Mouse (Mus musculus) CH12.LX (cell line): ENCODE data around the gene Selenof. TPM values are rescaled to one million over a fixed set of nuclear protein-coding genes. Genes with fewer than 3 reads are reported as not detected.

Experiments
- DNase-seq: peaks from one replicate; pipeline ENCODE4 v3.0.0-alpha.2; 2013; ENCODE audit errors: extremely low read depth
- H3K27ac ChIP-seq: 2 replicates; pipeline ENCODE4 v1.5.1; 2012; ENCODE audit warnings: low read depth, mild to moderate bottlenecking, control low read depth, moderate library complexity; ENCODE audit not compliant: insufficient read depth
- H3K27me3 ChIP-seq: replicated peaks from 2 replicates; pipeline ENCODE3; 2012; ENCODE audit warnings: inconsistent platforms
- H3K36me3 ChIP-seq, 2 experiments: replicated peaks in 1 of 2; 2 replicates each; pipeline versions ENCODE3 to v1.6.1; 2012; ENCODE audit warnings: inconsistent platforms in 1 of 2, low read length in 1 of 2, mild to moderate bottlenecking in 1 of 2, mixed read lengths in 1 of 2, moderate library complexity in 1 of 2; ENCODE audit not compliant: control insufficient read depth in 1 of 2, insufficient read depth in 1 of 2
- H3K4me1 ChIP-seq, 2 experiments: 2 replicates each; pipeline ENCODE4 v1.6.1; 2012; ENCODE audit warnings: inconsistent platforms in 1 of 2, moderate library complexity in 1 of 2; ENCODE audit not compliant: insufficient read depth in 2 of 2, control insufficient read depth in 1 of 2
- H3K4me2 ChIP-seq: 2 replicates; pipeline ENCODE4 v1.6.1; 2012; ENCODE audit warnings: low read depth, mild to moderate bottlenecking, control low read depth; ENCODE audit not compliant: poor library complexity, insufficient read depth, severe bottlenecking
- H3K4me3 ChIP-seq, 3 experiments: fragments of 150-350 bp in 1 of 3; sonication (generic) in 1 of 3; replicated peaks in 1 of 3; 2 replicates each; pipeline versions ENCODE3 to v1.5.1; 2011 to 2012; ENCODE audit warnings: low read depth in 2 of 3, low read length in 2 of 3, mild to moderate bottlenecking in 2 of 3, moderate library complexity in 2 of 3, control low read depth in 1 of 3, improper control_type of control experiment in 1 of 3, inconsistent platforms in 1 of 3, mixed read lengths in 1 of 3; ENCODE audit not compliant: poor library complexity in 1 of 3
- H3K79me2 ChIP-seq: replicated peaks from 2 replicates; pipeline ENCODE4 v1.6.1; 2012; ENCODE audit warnings: mild to moderate bottlenecking, moderate library complexity; ENCODE audit not compliant: control insufficient read depth, poor library complexity, insufficient read depth, severe bottlenecking; ENCODE audit errors: extremely low read depth
- H3K9ac ChIP-seq: 2 replicates; pipeline ENCODE4 v1.6.1; 2012; ENCODE audit warnings: low read depth, mild to moderate bottlenecking, control low read depth, moderate library complexity; ENCODE audit not compliant: insufficient read depth
- H3K9me3 ChIP-seq: replicated peaks from 2 replicates; pipeline ENCODE3; 2012; ENCODE audit warnings: low read length, inconsistent platforms, mixed read lengths
- BHLHE40 ChIP-seq: IDR thresholded peaks from 2 replicates; pipeline ENCODE4 v1.6.1; 2011; ENCODE audit warnings: mild to moderate bottlenecking, low read depth, low read length, improper control_type of control experiment
- CHD1 ChIP-seq: IDR thresholded peaks from 2 replicates; pipeline ENCODE4 v1.6.1; 2012; ENCODE audit warnings: low read depth, low read length, improper control_type of control experiment, inconsistent platforms
- CHD2 ChIP-seq: IDR thresholded peaks from 2 replicates; pipeline ENCODE4 v1.6.1; 2011; ENCODE audit warnings: low read length, improper control_type of control experiment
- CTCF ChIP-seq, 2 experiments: IDR thresholded peaks in 1 of 2; conservative IDR thresholded peaks in 1 of 2; 2 replicates each; pipeline ENCODE4 v1.5.1; 2011 to 2012; ENCODE audit warnings: low read depth in 2 of 2, low read length in 2 of 2, improper control_type of control experiment in 1 of 2, inconsistent platforms in 1 of 2, mild to moderate bottlenecking in 1 of 2, moderate library complexity in 1 of 2
- E2F4 ChIP-seq: IDR thresholded peaks from 2 replicates; pipeline ENCODE4 v1.6.1; 2011; ENCODE audit warnings: low read depth, low read length, improper control_type of control experiment; ENCODE audit not compliant: insufficient replicate concordance
- ELF1 ChIP-seq: IDR thresholded peaks from 2 replicates; pipeline ENCODE4 v1.6.1; 2014; ENCODE audit warnings: low read depth, mild to moderate bottlenecking, inconsistent platforms, low read length, improper control_type of control experiment
- EP300 ChIP-seq: IDR thresholded peaks from 2 replicates; pipeline ENCODE4 v1.6.1; 2011; ENCODE audit warnings: low read length, improper control_type of control experiment
- ETS1 ChIP-seq: conservative IDR thresholded peaks from 2 replicates; pipeline ENCODE4 v1.6.1; 2012; ENCODE audit warnings: low read depth, mild to moderate bottlenecking, inconsistent platforms, low read length, improper control_type of control experiment, moderate library complexity
- GABPA ChIP-seq: IDR thresholded peaks from 2 replicates; pipeline ENCODE4 v1.6.1; 2012; ENCODE audit warnings: low read depth, low read length, improper control_type of control experiment, inconsistent platforms; ENCODE audit not compliant: insufficient replicate concordance
- HCFC1 ChIP-seq: IDR thresholded peaks from 2 replicates; pipeline ENCODE4 v1.6.1; 2012; ENCODE audit warnings: low read depth, mild to moderate bottlenecking, inconsistent platforms, low read length, improper control_type of control experiment
- IRF4 ChIP-seq: IDR thresholded peaks from 2 replicates; pipeline ENCODE4 v1.6.1; 2014; ENCODE audit warnings: low read depth, mild to moderate bottlenecking, inconsistent platforms, low read length, improper control_type of control experiment
- JUN ChIP-seq: IDR thresholded peaks from 2 replicates; pipeline ENCODE4 v1.6.1; 2011; ENCODE audit warnings: low read depth, mild to moderate bottlenecking, low read length, improper control_type of control experiment, moderate library complexity; ENCODE audit not compliant: insufficient read depth
- JUND ChIP-seq: conservative IDR thresholded peaks from 2 replicates; pipeline ENCODE4 v1.6.1; 2011; ENCODE audit warnings: low read depth, low read length, improper control_type of control experiment
- KAT2A ChIP-seq: IDR thresholded peaks from 2 replicates; pipeline ENCODE4 v1.6.1; 2012; ENCODE audit warnings: low read length, improper control_type of control experiment, inconsistent platforms; ENCODE audit not compliant: insufficient replicate concordance
- MAFK ChIP-seq: IDR thresholded peaks from 2 replicates; pipeline ENCODE4 v1.6.1; 2011; ENCODE audit warnings: low read length, improper control_type of control experiment; ENCODE audit not compliant: insufficient replicate concordance
- MAX ChIP-seq: IDR thresholded peaks from 2 replicates; pipeline ENCODE4 v1.6.1; 2011; ENCODE audit warnings: low read length, improper control_type of control experiment
- MAZ ChIP-seq: IDR thresholded peaks from 2 replicates; pipeline ENCODE4 v1.6.1; 2012; ENCODE audit warnings: low read depth, mild to moderate bottlenecking, inconsistent platforms, low read length, improper control_type of control experiment, moderate library complexity
- MEF2A ChIP-seq: IDR thresholded peaks from 2 replicates; pipeline ENCODE4 v1.6.1; 2014; ENCODE audit warnings: low read depth, mild to moderate bottlenecking, inconsistent platforms, low read length, improper control_type of control experiment, borderline replicate concordance
- MXI1 ChIP-seq: IDR thresholded peaks from 2 replicates; pipeline ENCODE4 v1.6.1; 2011; ENCODE audit warnings: mild to moderate bottlenecking, low read depth, low read length, improper control_type of control experiment
- MYC ChIP-seq: IDR thresholded peaks from 2 replicates; pipeline ENCODE4 v1.6.1; 2011; ENCODE audit warnings: low read depth, mild to moderate bottlenecking, improper control_type of control experiment, low read length
- NELFE ChIP-seq: IDR thresholded peaks from 2 replicates; pipeline ENCODE4 v1.6.1; 2011; ENCODE audit warnings: low read depth, low read length, improper control_type of control experiment
- NRF1 ChIP-seq: IDR thresholded peaks from 2 replicates; pipeline ENCODE4 v1.6.1; 2014; ENCODE audit warnings: low read depth, mild to moderate bottlenecking, inconsistent platforms, low read length, improper control_type of control experiment, moderate library complexity
- PAX5 ChIP-seq: IDR thresholded peaks from 2 replicates; pipeline ENCODE4 v1.6.1; 2012; ENCODE audit warnings: low read length, inconsistent platforms, mixed read lengths
- POLR2A ChIP-seq: IDR thresholded peaks from 2 replicates; pipeline ENCODE4 v1.6.1; 2011; ENCODE audit warnings: low read depth, mild to moderate bottlenecking, improper control_type of control experiment, low read length
- POLR2AphosphoS2 ChIP-seq: IDR thresholded peaks from 2 replicates; pipeline ENCODE4 v1.6.1; 2011; ENCODE audit warnings: low read depth, low read length, improper control_type of control experiment
- RAD21 ChIP-seq: IDR thresholded peaks from 2 replicates; pipeline ENCODE4 v1.6.1; 2011; ENCODE audit warnings: low read depth, mild to moderate bottlenecking, low read length, improper control_type of control experiment, moderate library complexity
- RCOR1 ChIP-seq: conservative IDR thresholded peaks from 2 replicates; pipeline ENCODE4 v1.6.1; 2012; ENCODE audit warnings: low read depth, mild to moderate bottlenecking, inconsistent platforms, low read length, improper control_type of control experiment
- SIN3A ChIP-seq: IDR thresholded peaks from 2 replicates; pipeline ENCODE4 v1.6.1; 2012; ENCODE audit warnings: low read length, improper control_type of control experiment, inconsistent platforms
- SMC3 ChIP-seq: IDR thresholded peaks from 2 replicates; pipeline ENCODE4 v1.6.1; 2011; ENCODE audit warnings: low read depth, low read length, improper control_type of control experiment
- TBP ChIP-seq: conservative IDR thresholded peaks from 2 replicates; pipeline ENCODE4 v1.6.1; 2011; ENCODE audit warnings: low read depth, low read length, improper control_type of control experiment
- TCF12 ChIP-seq: IDR thresholded peaks from 2 replicates; pipeline ENCODE4 v1.6.1; 2014; ENCODE audit warnings: low read depth, mild to moderate bottlenecking, inconsistent platforms, low read length, improper control_type of control experiment
- UBTF ChIP-seq: IDR thresholded peaks from 2 replicates; pipeline ENCODE4 v1.6.1; 2012; ENCODE audit warnings: low read depth, mild to moderate bottlenecking, inconsistent platforms, low read length, improper control_type of control experiment, moderate library complexity
- USF1 ChIP-seq: IDR thresholded peaks from 2 replicates; pipeline ENCODE4 v1.6.1; 2014; ENCODE audit warnings: low read depth, mild to moderate bottlenecking, inconsistent platforms, low read length, improper control_type of control experiment
- USF2 ChIP-seq: conservative IDR thresholded peaks from 2 replicates; pipeline ENCODE4 v1.6.1; 2011; ENCODE audit warnings: low read depth, low read length, improper control_type of control experiment
- ZC3H11A ChIP-seq: IDR thresholded peaks from 2 replicates; pipeline ENCODE4 v1.6.1; 2012; ENCODE audit warnings: low read depth, mild to moderate bottlenecking, inconsistent platforms, low read length, improper control_type of control experiment
- ZKSCAN1 ChIP-seq: IDR thresholded peaks from 2 replicates; pipeline ENCODE4 v1.6.1; 2012; ENCODE audit warnings: low read depth, inconsistent platforms, low read length, improper control_type of control experiment, borderline replicate concordance
- ZMIZ1 ChIP-seq: IDR thresholded peaks from 2 replicates; pipeline ENCODE4 v1.6.1; 2012; ENCODE audit warnings: low read depth, mild to moderate bottlenecking, inconsistent platforms, low read length, improper control_type of control experiment
- ZNF384 ChIP-seq: IDR thresholded peaks from 2 replicates; pipeline ENCODE4 v1.6.1; 2012; ENCODE audit warnings: low read depth, low read length, improper control_type of control experiment, inconsistent platforms
- dilution Hi-C: fragments of 300-500 bp; cut with MboI; formaldehyde crosslinking; loops from 2 replicates; pipeline ENCODE4 v1.14.3; 2020; ENCODE audit warnings: low sequenced_read_pairs; ENCODE audit not compliant: extremely low pct_unique_long_range_greater_than_20kb, extremely low pct_ligation_motif_present
- in situ Hi-C: fragments of 300-500 bp; cut with MboI; formaldehyde crosslinking; loops from 3 replicates; pipeline ENCODE4 v1.14.3; 2019; ENCODE audit warnings: low sequenced_read_pairs, low pct_ligation_motif_present, low pct_unique_long_range_greater_than_20kb, mixed read lengths
- polyA plus RNA-seq: library from polyadenylated mRNA; unstranded; fragments of >175 nt; gene quantifications from 2 replicates; pipeline ENCODE4 v1.2.1, GENCODE M21; 2012; ENCODE audit warnings: low read depth; ENCODE audit not compliant: insufficient read length
- total RNA-seq, 2 experiments: library from RNA; depleted of rRNA; stranded (reverse); fragments of 300-350 nt in 1 of 2; fragments of >200 nt in 1 of 2; gene quantifications; 2 replicates each; pipeline ENCODE4 v1.2.3; 2012 to 2014

Selenof gene
- total and polyA plus RNA-seq, 3 experiments = 528 to 1,358 (median 678) TPM

- Histone ChIP-seq H3K9ac (peak overlapping the region; percentile 47; the same call in 1 of the 2 replicates), H3K4me1 (peaks cover 15 to 72% of the 10 kb centered on the region in 2 experiments), H3K79me2 (peaks cover 79% of the 10 kb centered on the region)
- peak; percentile 64 for DNase-seq
- TF ChIP-seq ELF1 (peak; percentile 10; the same call in 1 of the 2 replicates), EP300 (peak; percentile 89), CHD1 (no peak), ZKSCAN1 (no peak), POLR2AphosphoS2 (no peak), MYC (no peak), BHLHE40 (no peak), JUN (0 out of 2 replicates have a peak, but pooled peaks have one; percentile 9), RAD21 (no peak), TCF12 (no peak), HCFC1 (no peak), SIN3A (no peak; the same call in 1 of the 2 replicates), USF1 (no peak), MAFK (peak; percentile 46; the same call in 1 of the 2 replicates), POLR2A (no peak), SMC3 (no peak), MAZ (no peak), NRF1 (no peak), ZNF384 (no peak), ZC3H11A (no peak), UBTF (no peak), JUND (no peak), MAX (no peak; the same call in 1 of the 2 replicates), GABPA (no peak), CHD2 (no peak), MEF2A (no peak; the same call in 1 of the 2 replicates), USF2 (no peak), KAT2A (0 out of 2 replicates have a peak, but pooled peaks have one; percentile 11), ZMIZ1 (no peak), CTCF (conservative IDR thresholded peaks at IDR 0.05 in 1 of 2, IDR thresholded peaks at IDR 0.05 in 1 of 2; ENCODE audit: low read depth in 2 of 2, low read length in 2 of 2) (no peak), ETS1 (no peak), NELFE (no peak), MXI1 (no peak), PAX5 (no peak), IRF4 (peak; percentile 94), E2F4 (no peak), TBP (no peak), RCOR1 (no peak)
- TF ChIP-seq, all 38 proteins: peak for 6
- Histone ChIP-seq H3K4me3 (peak overlapping the region in 1 of 3 experiments; percentile 3), H3K27ac (peak overlapping the region; percentile 78), H3K9me3 (peaks cover 2% of the 10 kb centered on the region), H3K27me3 (no peaks in the 10 kb centered on the region), H3K36me3 (peaks cover 59 to 81% of the 10 kb centered on the region in 2 experiments), H3K4me2 (peak overlapping the region; percentile 76)
- in situ Hi-C loops = no loop called here
- dilution Hi-C loops = no loop called here
Measured at GRCm38 (mm10) chr3:144584789-144585553, 14.9 kb downstream of the Selenof start.
